Mouse (Mus musculus): ENCODE data around the gene Mllt10.
A peak's percentile ranks its signal among the peaks of the same experiment; 100 is the strongest.

Mllt10 gene

DNA sequence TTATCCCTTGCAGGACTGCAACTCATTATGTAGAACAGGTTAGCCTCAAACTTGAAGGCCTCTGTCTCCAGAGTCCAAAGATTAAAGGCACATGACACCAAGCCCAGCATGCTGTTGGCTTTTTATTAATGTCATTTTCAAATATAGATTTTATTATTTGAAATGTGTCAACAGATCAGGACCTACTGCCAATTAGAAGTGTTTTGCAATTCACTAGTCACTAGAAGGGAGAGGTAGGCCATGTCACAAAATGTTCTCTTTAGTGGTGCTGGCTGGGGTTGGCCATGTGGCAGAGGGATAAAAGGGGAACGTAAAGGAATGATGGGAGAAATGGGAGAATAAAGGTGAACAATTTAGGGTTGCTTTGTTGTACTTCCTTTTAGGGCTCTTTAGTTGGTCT, 38.8 kb downstream of the Mllt10 start:
- DNase-seq (ENCODE audit: low spot score), result no peak

DNA sequence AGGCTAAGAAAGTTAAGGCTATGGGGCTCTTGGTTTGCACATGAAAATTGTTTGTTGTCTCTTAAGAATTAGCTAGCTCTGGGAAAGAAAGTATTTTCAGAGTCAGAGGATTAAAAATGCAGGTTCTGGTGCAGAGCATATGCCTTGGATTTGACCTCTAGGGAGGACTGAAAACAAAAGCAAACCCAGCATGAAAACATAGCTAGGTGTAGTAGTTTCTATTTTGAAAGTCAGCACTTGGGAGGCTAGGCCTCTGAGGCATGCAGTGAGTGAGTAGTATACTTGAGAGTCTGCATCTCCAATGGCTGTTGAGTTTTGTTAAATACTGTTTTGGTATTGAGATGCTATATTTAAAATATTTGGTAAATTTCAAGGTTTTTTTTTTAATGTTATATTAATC, 39.3 kb downstream of the Mllt10 start:
- no peak for DNase-seq (ENCODE audit: low spot score)

DNA sequence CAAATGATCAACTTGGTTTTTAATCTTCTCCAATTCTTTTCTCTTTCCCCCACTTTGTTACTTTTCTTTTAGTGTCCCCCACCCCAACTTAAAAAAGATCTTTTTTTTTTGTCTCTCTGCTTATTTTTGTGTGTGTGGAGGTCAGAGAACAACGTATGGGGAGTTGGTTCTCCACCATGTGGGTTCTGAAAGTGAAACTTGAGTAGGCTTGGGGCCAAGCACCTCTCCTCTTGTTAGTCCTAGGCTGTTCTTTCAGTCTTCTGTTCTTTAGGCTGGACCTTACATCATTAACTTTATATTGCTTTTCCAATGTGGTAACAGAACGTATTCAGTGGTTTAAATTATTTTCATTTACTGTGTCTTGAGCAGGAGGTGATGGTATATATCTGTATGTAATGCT, 40.8 kb downstream of the Mllt10 start:
- DNase-seq (ENCODE audit: low spot score), result no peak

DNA sequence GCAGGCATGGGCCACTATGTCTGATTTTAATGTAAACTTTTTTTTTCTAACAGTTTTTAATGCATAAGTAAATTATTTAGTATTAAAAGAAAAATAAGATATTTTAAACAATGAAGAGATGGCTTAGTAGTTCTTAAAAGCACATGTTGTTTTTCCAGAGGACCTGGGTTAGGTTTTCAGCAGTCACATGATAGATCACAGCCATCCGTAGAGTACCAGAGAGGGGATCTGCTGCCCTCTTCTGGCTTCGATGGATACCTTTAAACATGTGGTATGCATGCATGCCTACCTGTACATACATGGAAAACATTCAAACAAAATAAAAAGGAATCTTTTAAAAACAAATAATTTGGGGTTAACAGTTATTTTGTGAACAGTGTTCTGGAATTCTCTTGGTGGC, 45.9 kb downstream of the Mllt10 start:
- no peak for DNase-seq (ENCODE audit: low spot score)

DNA sequence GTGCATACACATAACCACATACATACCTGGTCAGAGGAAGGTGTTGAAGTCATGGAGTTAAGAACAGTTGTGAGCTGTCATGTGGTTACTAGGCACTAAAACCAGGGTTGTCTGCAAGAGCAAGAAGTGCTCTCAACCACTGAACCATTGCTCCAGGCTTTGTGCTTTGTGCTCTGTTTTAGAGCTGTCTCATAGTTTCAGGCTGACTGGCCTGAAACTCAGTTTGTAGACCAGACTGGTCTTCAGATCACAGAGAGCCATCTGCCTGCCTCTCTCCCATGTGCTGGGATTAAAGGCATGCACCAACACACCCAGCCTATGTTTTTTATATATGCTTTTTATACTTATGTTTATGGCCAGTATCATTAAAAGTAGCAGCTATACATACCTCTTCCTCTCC, 52.5 kb downstream of the Mllt10 start:
- DNase-seq (ENCODE audit: low spot score), result no peak

DNA sequence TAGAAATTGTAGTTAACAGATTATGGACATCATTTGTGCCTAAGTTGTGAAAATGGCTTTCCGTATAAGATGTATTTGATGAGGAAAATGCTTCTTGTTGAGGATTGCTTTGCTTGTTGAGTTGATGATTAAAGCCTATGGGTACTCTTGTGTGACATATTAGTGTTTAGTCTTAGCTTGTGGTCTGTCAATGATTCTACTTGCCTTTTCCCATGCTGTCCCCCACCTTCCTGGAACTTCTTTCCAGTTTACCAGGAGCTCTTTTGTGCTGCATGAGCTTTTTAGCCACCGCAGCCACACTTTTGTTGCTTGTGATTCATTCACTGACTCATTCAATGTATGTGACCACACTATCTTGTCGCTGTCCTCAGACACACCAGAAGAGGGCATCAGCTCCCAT, 53.2 kb downstream of the Mllt10 start:
- DNase-seq (ENCODE audit: low spot score), result no peak

DNA sequence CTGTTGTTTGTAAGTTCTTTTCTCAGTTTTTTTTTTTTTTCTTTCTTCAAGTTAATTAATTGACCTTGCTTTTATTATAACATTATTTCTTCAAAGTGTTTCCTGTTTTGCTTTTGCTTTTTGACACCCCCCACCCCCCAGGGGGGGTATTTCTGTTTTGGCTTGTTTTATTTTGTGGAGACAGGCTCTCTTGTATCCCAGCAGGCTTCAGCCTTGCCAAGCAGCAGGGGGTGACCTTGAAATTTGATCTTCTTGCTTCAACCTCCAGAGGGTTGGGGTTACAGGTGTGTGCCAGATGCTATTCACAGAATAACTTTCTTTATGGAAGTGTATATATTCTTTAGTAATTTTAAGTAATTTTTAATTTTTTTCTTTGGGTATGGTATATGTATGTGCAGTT, 56.4 kb downstream of the Mllt10 start:
- no peak for DNase-seq (ENCODE audit: low spot score)

DNA sequence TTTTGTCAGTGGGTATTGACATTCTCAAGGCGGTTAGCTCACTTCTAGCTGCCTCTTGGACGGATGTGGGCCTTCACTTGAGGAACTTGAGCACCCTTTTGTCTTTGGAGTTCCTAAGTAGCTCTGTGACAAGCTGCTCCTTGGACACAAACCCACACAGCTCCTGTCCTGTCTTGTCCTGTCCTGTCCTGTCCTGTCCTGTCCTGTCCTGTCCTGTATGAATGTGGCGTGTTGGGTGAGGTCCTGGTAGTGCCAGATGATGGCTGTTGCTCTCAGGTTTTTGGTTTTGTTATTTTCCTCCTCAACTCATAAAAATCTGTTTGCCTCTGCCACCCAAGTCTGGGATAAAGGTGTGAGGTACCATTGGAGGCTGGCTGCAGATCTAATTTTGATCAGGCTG, 61.4 kb downstream of the Mllt10 start:
- DNase-seq (ENCODE audit: low spot score), result no peak

DNA sequence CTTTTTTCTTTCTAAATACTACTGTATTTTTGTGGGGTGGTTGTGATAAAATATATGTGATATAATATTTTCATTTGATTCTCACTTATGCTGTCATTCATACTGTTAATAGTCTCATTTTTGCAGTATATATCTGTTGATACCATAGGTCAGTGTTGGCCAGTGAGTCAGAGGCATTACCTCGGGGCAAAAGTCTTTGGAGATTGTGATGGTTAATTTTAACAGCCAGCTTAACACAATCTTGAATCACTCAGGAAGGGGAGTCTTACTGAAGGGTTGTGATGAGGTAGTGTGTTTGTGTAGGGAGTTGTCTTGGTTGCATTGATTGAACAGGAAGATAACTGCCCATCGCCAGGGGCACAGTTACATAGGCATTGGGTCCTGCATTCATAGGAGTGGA, 83.1 kb downstream of the Mllt10 start:
- DNase-seq (ENCODE audit: low spot score), result no peak

DNA sequence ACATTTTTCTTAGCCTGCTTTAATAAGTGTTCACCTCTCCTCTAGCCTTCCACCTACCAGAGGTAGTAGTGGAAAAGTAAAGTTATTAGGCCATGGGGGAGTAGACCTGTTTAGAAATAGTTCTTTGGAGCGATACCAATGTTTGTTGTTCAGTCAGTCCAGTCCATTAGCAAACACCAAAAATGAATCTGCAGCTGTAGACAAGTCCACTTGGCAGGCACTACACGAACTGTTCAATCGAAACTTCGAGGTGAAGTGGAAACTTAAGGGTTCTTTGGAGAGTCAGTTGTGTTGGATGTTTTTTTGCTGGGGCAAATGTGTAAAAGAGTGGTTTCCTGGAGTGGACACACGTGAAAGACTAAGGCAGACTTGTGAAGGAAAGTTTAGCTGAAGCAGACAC, 84.6 kb downstream of the Mllt10 start:
- DNase-seq (ENCODE audit: low spot score), result no peak

DNA sequence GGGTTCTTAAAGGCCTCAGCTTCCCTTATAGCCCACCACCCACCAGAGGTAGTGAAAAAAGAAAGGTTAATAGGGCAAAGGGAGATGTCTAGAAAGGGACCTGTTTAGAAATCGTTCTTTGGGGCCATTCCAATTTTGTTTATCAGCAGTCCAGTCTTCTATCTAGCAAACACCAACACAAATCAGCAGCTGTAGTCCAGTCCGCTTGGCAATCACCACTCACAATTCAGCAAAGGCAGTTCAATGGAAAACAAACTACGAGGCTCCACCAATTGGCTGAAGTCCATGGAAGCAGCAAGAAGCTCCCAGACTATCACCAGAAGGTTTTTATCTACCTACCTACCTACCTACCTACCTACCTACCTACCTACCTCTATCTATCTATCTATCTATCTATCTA, 101.1 kb downstream of the Mllt10 start:
- no peak for DNase-seq (ENCODE audit: low spot score)

DNA sequence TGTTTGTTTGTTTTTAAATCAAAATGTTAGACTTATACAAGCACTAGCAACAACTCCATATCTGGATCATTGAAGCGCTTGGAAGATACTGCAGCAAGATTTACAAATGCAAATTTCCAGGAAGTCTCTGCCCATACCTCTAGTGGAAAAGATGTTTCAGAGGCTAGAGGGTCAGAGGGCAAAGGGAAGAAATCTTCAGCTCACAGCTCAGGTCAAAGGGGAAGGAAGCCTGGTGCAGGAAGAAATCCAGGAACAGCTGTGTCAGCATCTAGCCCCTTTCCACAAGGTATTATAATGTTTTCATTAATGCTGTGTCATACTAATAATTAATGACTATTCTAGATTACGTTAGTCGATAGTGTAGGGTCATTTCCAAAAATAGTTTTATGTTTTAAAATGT, 104.4 kb downstream of the Mllt10 start:
- DNase-seq (ENCODE audit: low spot score), result no peak

DNA sequence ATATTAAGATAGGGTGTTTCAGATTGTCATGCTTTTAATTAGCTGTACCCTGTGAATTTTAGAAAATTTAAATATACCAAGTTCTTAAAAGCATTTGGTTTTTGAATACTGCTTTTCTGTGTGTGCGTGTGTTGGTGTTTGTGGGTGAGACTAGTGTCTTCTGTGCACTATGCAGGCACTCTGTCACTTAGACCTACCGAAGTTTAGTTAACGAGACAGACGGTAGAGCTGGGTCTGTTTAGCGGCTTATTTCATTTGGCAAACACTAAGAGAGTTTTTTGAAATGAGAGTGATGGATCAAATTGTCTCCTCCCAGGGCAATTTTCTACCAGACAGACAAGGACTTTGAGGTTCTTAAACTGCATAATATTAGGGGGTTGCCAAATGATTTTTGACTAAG, 106.0 kb downstream of the Mllt10 start:
- no peak for DNase-seq (ENCODE audit: low spot score)

DNA sequence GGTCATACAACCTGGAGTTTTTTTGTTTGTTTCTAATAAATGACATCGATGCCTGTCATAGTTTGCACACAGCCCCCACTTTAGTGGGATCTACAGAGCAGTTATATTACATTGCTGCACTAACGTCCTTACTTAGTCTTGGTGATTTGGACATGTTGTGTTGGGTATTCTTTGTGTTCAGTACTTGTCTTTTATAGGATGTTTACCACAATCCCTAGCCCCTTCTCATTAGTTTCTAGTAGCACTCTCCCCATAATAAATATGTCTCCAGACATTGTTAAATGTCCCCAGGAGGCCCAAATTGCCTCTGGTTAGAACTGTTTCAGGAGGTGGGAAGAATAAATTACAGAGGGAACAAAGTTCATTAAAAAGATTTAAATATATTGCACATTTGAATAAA, 110.5 kb downstream of the Mllt10 start:
- no peak for DNase-seq (ENCODE audit: low spot score)

DNA sequence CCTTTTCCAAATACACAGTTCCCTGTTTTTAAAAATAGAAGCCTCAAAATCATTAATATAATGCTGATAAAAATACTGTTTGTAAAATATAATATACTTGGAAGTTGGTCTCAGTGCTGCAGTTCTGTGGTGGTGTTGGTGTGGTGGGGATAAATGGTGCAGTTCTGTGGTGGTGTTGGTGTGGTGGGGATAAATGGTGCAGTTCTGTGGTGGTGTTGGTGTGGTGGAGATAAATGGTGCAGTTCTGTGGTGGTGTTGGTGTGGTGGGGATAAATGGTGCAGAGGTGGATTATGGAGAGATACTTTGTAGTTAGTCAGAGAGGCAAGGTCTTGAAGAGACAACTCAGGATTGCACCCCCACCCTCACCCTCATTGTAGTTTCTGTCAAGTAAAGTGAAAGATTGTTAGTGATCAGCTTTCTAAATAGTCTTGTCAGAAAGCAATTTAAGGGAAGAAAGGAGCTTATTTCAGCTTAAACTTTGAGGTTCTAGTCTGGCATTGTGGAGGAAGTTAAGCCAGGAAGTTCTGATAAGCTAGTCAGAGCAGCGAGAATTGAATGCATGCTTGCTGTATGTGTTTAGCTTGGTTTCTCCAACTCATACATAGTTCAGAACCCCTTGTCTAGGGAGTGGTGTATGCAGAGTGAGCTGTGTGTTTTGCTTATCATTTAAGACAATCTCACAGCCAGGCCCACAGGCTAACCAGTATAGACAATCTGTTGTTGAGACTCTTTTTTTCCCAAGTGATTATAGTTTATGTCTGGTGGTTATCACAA, 114.3 kb downstream of the Mllt10 start:
- DNase-seq (ENCODE audit: low spot score), result no peak

DNA sequence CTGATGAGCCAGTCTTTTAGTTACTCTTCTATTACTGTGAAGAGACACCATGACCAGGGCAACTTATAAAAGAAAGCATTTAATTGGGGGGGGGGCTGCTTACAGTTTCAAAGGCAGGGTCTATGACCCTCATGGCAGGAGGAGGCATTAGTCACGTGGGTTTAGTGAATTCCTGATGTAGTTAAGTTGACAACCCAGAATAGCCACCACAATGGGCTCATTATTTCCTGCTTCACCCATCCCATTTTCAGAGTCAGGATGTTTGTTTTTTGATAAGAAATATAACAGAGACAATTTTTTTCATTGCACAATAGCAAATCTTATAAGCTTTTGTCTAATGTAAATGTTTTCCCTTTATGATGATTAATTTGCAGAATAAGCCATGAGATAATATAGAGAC, 120.2 kb downstream of the Mllt10 start:
- no peak for DNase-seq (ENCODE audit: low spot score)

DNA sequence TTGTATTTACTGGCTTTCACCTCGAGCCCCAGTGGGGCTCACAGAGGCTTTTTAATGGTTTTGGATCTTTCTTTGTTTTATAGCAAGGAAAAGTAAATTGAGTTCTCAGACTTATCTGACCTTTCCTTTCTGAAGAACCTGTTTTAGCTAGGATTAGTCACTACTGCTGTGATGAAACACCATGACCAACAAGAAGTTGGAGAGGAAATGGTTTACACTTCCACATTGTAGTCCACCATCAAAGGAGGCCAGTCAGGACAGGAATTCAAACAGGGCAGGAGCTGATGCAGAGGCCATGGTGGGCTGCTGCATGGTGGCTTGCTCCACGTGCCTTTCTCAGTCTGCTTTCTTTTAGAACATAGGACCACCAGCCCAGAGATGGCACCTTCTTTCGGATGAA, 121.2 kb downstream of the Mllt10 start:
- no peak for DNase-seq (ENCODE audit: low spot score)

DNA sequence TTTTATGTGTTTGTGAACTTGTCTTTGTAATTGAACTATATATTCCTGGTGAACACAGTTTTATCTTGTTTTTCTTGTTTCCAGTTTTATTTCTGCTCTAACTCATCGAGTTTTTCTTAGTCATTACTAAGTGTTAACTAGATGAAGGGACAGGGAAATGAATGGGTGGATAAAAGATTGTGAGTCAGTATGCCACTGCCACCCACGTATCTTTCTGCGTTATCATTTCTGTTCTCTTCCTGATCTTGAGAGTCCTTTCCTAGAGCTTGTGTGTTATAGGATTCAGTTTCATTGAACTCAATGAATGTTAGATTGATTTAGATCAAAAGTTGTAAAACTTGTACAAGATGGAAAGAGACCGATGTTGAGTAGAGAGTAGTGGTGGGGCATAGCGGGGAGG, 125.3 kb downstream of the Mllt10 start:
- DNase-seq (ENCODE audit: low spot score), result no peak

DNA sequence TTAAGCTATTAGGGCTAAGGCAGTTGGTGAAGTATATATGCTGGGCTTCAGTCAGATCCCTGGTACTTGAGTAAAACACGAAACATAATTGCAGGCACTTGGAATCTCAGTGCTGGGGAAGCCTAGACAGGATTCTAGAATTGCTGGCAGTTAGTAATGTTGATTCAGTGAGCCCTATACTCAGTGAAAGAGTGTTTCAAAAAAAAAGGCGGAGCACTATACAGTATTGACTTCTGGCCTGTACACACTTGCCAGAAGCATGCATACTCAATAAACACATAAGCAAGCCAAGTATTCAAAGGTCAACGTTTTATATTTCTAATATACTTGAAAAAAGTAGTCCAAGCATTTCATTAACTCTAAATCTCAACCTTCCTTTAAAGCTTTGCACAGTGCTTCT, 126.6 kb downstream of the Mllt10 start:
- no peak for DNase-seq (ENCODE audit: low spot score)

DNA sequence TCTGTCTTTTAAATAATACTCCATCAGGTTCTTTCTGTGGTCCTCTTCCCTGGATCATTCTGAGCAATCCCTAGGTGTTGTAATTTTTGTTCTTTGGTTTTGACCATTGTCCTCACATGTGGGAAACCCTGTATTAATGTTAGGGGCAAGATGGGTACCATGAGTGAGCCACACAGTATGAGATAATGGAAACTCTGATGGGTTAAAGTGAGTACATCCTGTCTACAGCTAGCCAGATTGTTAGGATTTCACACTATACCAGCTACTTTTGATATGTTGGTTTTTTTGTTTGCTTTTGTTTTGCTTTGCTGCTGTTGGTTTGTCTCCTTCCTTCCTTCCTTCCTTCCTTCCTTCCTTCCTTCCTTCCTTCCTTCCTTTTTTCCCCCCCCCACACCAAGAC, 128.0 kb downstream of the Mllt10 start:
- DNase-seq (ENCODE audit: low spot score), result no peak

DNA sequence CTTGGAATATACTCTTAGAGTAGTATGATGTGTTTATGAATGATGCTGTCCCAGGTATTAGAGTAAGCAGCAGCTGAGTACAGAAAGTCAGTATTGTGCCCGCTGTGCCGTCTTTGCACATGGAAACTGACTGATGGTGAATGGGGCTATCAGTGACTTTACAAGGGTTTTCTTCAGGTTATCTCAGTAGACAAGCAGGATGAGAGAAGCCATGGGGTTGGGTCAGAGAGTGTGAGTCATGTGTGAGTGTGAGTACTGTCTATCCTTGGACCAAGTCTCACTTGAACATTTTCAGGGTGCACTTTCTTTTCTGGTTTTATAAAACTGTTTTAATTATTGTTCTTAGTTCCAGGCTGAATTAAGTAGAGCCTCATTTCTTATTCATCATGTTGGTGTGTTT, 133.3 kb downstream of the Mllt10 start:
- DNase-seq (ENCODE audit: low spot score), result no peak

DNA sequence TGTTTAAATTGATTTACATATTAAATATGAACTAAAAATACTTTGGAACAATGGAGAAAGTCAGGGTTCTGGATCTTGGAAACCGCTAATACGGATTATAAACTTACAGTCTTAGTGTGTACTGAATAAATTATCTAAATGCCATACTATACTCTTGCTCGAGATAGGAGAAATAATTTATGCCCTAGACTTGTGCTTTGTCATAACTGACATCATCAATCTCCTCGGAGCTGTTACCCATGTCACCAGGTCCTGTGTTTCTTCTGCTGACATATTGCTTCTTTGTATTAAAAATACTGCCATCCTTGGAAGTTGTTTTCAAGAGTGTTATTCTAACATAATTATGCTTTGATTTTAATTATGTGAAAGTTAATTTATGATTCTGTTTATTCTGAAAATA, 140.2 kb downstream of the Mllt10 start:
- no peak for DNase-seq (ENCODE audit: low spot score)

DNA sequence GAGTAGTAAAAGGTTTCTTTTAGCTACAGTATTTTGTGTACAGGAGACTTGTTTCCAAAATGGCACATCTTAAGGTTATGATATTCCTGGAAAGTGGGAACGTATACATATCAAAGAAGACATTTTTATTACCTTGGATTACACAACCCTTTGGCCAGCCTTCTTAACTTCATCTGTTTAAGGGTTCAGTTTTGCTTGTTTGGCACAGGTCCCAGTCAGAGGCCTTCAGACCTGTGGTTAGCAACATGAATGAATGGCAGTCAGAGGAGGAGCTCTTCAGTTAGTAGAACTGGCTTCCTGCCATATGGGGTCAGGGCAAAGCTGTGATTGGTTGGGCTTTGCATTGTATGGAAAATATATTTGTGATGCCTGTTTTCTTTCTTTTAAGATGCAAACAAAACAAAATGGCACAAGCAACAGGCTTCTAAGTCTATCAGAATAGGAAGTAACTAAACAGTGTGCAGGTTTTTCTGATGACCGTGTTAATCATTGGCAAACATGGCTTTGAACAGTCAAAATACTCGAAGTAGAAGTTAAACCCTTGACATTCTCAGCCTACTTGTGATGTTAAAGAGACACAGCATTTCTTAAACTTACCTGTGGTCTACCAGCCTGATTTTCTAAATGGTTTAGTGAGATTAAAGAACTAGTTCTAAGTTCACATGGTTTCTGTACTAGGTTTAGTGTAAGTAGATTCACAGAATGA, 140.8 kb downstream of the Mllt10 start:
- DNase-seq (ENCODE audit: low spot score), result peak; percentile 45
